In the genomic region with DNA sequence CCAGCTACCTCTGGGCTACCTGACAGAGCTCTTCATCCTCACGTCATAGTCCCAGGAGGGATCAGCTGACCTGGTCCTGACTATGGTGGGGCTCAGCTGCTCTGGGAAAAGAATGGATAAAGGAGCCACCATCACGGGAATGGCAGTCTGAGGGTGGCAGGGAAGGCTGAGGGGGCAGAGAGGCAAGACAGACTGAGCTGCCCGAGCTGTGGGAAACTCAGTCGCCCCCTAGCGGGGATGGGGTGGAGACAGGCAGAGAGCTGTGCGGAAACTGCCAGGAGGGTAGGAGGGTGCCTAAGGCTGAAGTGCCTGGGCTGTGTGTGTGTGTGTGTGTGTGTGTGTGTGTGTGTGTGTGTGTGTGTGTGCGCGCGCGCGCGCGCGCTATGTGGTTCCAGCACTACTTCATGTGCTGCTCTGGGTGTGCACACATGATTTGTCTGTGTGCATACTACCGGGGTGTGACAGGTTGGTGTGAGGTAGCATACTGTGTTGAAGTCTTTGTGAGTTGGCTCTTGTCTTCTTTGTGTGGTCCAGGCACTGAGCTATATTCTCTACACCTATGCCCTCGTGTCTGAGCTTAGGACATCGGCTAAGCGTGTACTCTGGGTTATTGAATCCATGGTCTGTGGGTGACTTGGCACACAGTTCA, we compare ENCODE assay signal across 10 mouse cellular contexts. TPM values are rescaled to one million over a fixed set of nuclear protein-coding genes. Genes with fewer than 3 reads are reported as not detected.
DNase-seq lines count a peak whose midpoint lies in the region; ATAC-seq and TF ChIP-seq lines count a peak whose summit lies in the region.
"Had no signal": no experiment of that assay in that cellular context is flagged by ENCODE, and none has a peak within 500 bp of the region (broad histone marks: within the 10 kb centered on the region; RNA-seq: fewer than 3 reads in every experiment).

No protein-coding gene starts in this region.

- peak; percentile 72 to 82 for DNase-seq in CD8-positive naive resting alpha-beta T cell, adult 2 months (ENCODE audit: low read depth in 2 of 2, low spot score in 2 of 2)
- DNase-seq in T-cell, adult 2 months (ENCODE audit: low spot score), result peak; percentile 67
- peak; percentile 85 to 86 for DNase-seq in cerebellum, postnatal 14 days
- DNase-seq in gastrocnemius, adult 2 months, result peak; percentile 87
- peak; percentile 82 for DNase-seq in layer of hippocampus, adult 9-11 months
- DNase-seq in lung, postnatal 4 days, result peak; percentile 43 to 58
- DNase-seq in right cerebral cortex, postnatal 14 days, result peak; percentile 83

- peak; percentile 69 for TF ChIP-seq CTCF in gastrocnemius, adult 2 months (IDR thresholded peaks at IDR 0.05)

- ATAC-seq in monocyte, adult 5-6 weeks (replicated peaks; ENCODE audit: insufficient number of reproducible peaks, low FRiP score, low TSS enrichment, poor library complexity, severe bottlenecking), result no peak

- intact Hi-C loops in gastrocnemius, adult 2 months (cut with DNase I), result loop anchor here (2.0 kb wide), 1 partner anchor 30 kb away; no protein-coding TSS in a partner anchor

- H3K4me3 ChIP-seq in gastrocnemius, adult 2 months, result no peak overlapping the region
- H3K4me3 ChIP-seq: heart, embryonic 13.5 days; stomach, embryonic 15.5 days had no signal

- H3K27ac ChIP-seq in gastrocnemius, adult 2 months, result peak overlapping the region; percentile 81
- H3K27ac ChIP-seq: heart, embryonic 13.5 days; stomach, embryonic 15.5 days had no signal

RNA-seq across cellular contexts. Expression of a gene that starts 26.6 kb away (rescaled TPM):
- 10 to 100 TPM; 38.9 to 66.6 TPM for total RNA-seq in gastrocnemius, adult 2 months (2021)
- 0.11 to 0.19 TPM in 2 of 3 replicates, not detected in the other for total RNA-seq in monocyte, adult 5-6 weeks (2017)

RNA-seq across cellular contexts. Expression of a gene that starts 46.6 kb away (rescaled TPM):
- total RNA-seq in gastrocnemius, adult 2 months (2021), result 10 to 100 TPM; 17.3 to 21.3 TPM
- total RNA-seq in monocyte, adult 5-6 weeks (2017), result not detected in 3 replicates

Comparison
In these comparisons a context has a peak if more than half of its experiments do, and no peak if none do; other contexts are left out.
1. RNA of a gene that starts 26.6 kb away (total RNA-seq): 38.9 to 66.6 TPM in gastrocnemius, adult 2 months; 0.11 to 0.19 TPM in monocyte, adult 5-6 weeks; every median in the first group is over 10 times any median in the second.
2. RNA of a gene that starts 46.6 kb away (total RNA-seq): 17.3 to 21.3 TPM in gastrocnemius, adult 2 months; not detected in monocyte, adult 5-6 weeks; every median in the first group is over 10 times any median in the second.
3. Peak in every context shown above with its lines, with median percentiles within 50 percentile points of each other: DNase-seq.